Mouse (Mus musculus): ENCODE data around the gene Clca3a2. TPM values are rescaled to one million over a fixed set of nuclear protein-coding genes. Genes with fewer than 3 reads are reported as not detected.

Gene Clca3a2
- polyA plus RNA-seq, 1 experiment from 2014 or later, result not detected

Other genes with a start within 250 kb of the Clca3a2 start
- gene Hs2st1, start 249.3 kb downstream of the Clca3a2 start, polyA plus RNA-seq (2016; fragmentation: Nextera tagmentation; extraction: Ambion mirVana), result 24.1 and 24.6 TPM in 2 replicates
- 476 and 491 TPM in 2 replicates for gene Selenof, start 249.2 kb downstream of the Clca3a2 start, polyA plus RNA-seq (2016; fragmentation: Nextera tagmentation; extraction: Ambion mirVana)
- gene Sh3glb1, start 99.2 kb downstream of the Clca3a2 start, polyA plus RNA-seq (2016; fragmentation: Nextera tagmentation; extraction: Ambion mirVana), result 124 TPM in 2 replicates
- 0.19 and 0.26 TPM in 2 replicates for gene Clca3a1, start 58.5 kb downstream of the Clca3a2 start, polyA plus RNA-seq (2016; fragmentation: Nextera tagmentation; extraction: Ambion mirVana)
- gene Clca3b, start 29.9 kb upstream of the Clca3a2 start, polyA plus RNA-seq (2016; fragmentation: Nextera tagmentation; extraction: Ambion mirVana), result not detected in 2 replicates
- not detected in 2 replicates for gene Clca4b, start 113.0 kb upstream of the Clca3a2 start, polyA plus RNA-seq (2016; fragmentation: Nextera tagmentation; extraction: Ambion mirVana)
- gene Clca4a, start 155.6 kb upstream of the Clca3a2 start, polyA plus RNA-seq (2016; fragmentation: Nextera tagmentation; extraction: Ambion mirVana), result not detected in 2 replicates
- gene Clca1, start 213.3 kb upstream of the Clca3a2 start, polyA plus RNA-seq (2016; fragmentation: Nextera tagmentation; extraction: Ambion mirVana), result not detected in 2 replicates